Mouse (Mus musculus): ENCODE measurements around the gene Grik5. TPM values are rescaled to one million over a fixed set of nuclear protein-coding genes. Genes with fewer than 3 reads are reported as not detected.

Grik5 gene
- total RNA-seq (2021), result 1 to 10 TPM; 3.9 to 4.4 TPM
- long read RNA-seq, experiment 1, partial matches to known transcripts, result 2 of 5 reads
- long read RNA-seq, experiment 1, other reads (novel, unspliced or antisense), result 3 of 5 reads
- long read RNA-seq, experiment 2, partial matches to known transcripts, result 0 of 3 reads
- long read RNA-seq, experiment 2, other reads (novel, unspliced or antisense), result 2 of 3 reads

GRCm38 (mm10) chr7:25071979-25072715, at the start of gene Grik5, which contains the start of gene Zfp574:
Grik5 (minus strand) TSS chr7:25072346.
Zfp574 (plus strand) TSS chr7:25072567.
- no peak for DNase-seq

- DNase-seq, result no peak
Observed at GRCm38 (mm10) chr7:25121240-25121786, 49.2 kb upstream of the Grik5 start.

GRCm38 (mm10) chr7:25120061-25120834, 48.1 kb upstream of the Grik5 start:
- peak; percentile 36 to 74 for DNase-seq

GRCm38 (mm10) chr7:25112956-25113603, 40.9 kb upstream of the Grik5 start:
- no peak for DNase-seq

- DNase-seq, result no peak
Observed at GRCm38 (mm10) chr7:25112178-25112955, 40.2 kb upstream of the Grik5 start.

- DNase-seq, result no peak
Observed at GRCm38 (mm10) chr7:25110336-25110735, 38.2 kb upstream of the Grik5 start.

- no peak for DNase-seq
Observed at GRCm38 (mm10) chr7:25109355-25109754, 37.2 kb upstream of the Grik5 start.

GRCm38 (mm10) chr7:25106790-25107502, 34.8 kb upstream of the Grik5 start:
- DNase-seq, result no peak

GRCm38 (mm10) chr7:25105411-25106160, 33.4 kb upstream of the Grik5 start:
- peak; percentile 66 to 81 for DNase-seq

GRCm38 (mm10) chr7:25099581-25099980, 27.4 kb upstream of the Grik5 start:
- no peak for DNase-seq

GRCm38 (mm10) chr7:25098169-25098568, 26.0 kb upstream of the Grik5 start:
- no peak for DNase-seq

- DNase-seq, result no peak
Observed at GRCm38 (mm10) chr7:25089875-25090274, 17.7 kb upstream of the Grik5 start.

- no peak for DNase-seq
Observed at GRCm38 (mm10) chr7:25088968-25089367, 16.8 kb upstream of the Grik5 start.

GRCm38 (mm10) chr7:25088531-25088930, 16.4 kb upstream of the Grik5 start:
- DNase-seq, result no peak

GRCm38 (mm10) chr7:25087972-25088371, 15.8 kb upstream of the Grik5 start:
- no peak for DNase-seq

- no peak for DNase-seq
Observed at GRCm38 (mm10) chr7:25087256-25087912, 15.2 kb upstream of the Grik5 start.

- DNase-seq, result no peak
Observed at GRCm38 (mm10) chr7:25086656-25087055, 14.5 kb upstream of the Grik5 start.

- DNase-seq, result peak in 1 of 2 experiments; percentile 17
Observed at GRCm38 (mm10) chr7:25084621-25085020, 12.5 kb upstream of the Grik5 start.

GRCm38 (mm10) chr7:25082510-25082909, 10.4 kb upstream of the Grik5 start:
- DNase-seq, result peak; percentile 25 to 43

Measured in heart, adult 18-20 months (tissue).